Mouse (Mus musculus) E14TG2a.4 (cell line): ENCODE measurements around the gene Hist1h4b.

Experiments
- CTCF ChIP-seq: conservative IDR thresholded peaks from 2 replicates; pipeline ENCODE4 v1.5.1; 2014; ENCODE audit warnings: low read length
- NANOG ChIP-seq: IDR thresholded peaks from 2 replicates; pipeline ENCODE4 v1.6.1; 2014; ENCODE audit warnings: borderline replicate concordance, low read length, mixed read lengths
- POU5F1 ChIP-seq: IDR thresholded peaks from 2 replicates; pipeline ENCODE4 v1.6.1; 2014; ENCODE audit warnings: low read length, borderline replicate concordance

- TF ChIP-seq CTCF (no peak), POU5F1 (no peak), NANOG (no peak)
Observed at GRCm38 (mm10) chr13:23759251-23759771, 2.5 kb downstream of the Hist1h4b start.
